Mouse (Mus musculus): ENCODE data around the gene Ppt2. TPM values are rescaled to one million over a fixed set of nuclear protein-coding genes. Genes with fewer than 3 reads are reported as not detected.

Ppt2 gene
- 25.5 and 27.9 TPM in 2 replicates for polyA plus RNA-seq (2012; rRNA removed)

GRCm38 (mm10) chr17:34627943-34628643, at the start of gene Ppt2:
TSS of gene Ppt2 (minus strand) at chr17:34628510.

GRCm38 (mm10) chr17:34670235-34670634, 41.9 kb upstream of the Ppt2 start, which contains the start of gene Tnxb:
TSS of gene Tnxb (plus strand) at chr17:34670535.

GRCm38 (mm10) chr17:34646906-34647787, 18.8 kb upstream of the Ppt2 start, which contains the start of gene Atf6b:
TSS of gene Atf6b (plus strand) at chr17:34647146.

GRCm38 (mm10) chr17:34644608-34645007, 16.3 kb upstream of the Ppt2 start, which contains the start of gene Fkbpl:
TSS of gene Fkbpl (plus strand) at chr17:34644764.

GRCm38 (mm10) chr17:34629221-34629751, 976 bp upstream of the Ppt2 start, which contains the start of gene Prrt1:
TSS of gene Prrt1 (plus strand) at chr17:34629533.

GRCm38 (mm10) chr17:34615871-34616270, 12.4 kb downstream of the Ppt2 start, which contains the start of gene Egfl8:
TSS of gene Egfl8 (minus strand) at chr17:34615971.

GRCm38 (mm10) chr17:34604061-34604508, 24.2 kb downstream of the Ppt2 start, which contains the start of gene Agpat1:
TSS of gene Agpat1 (plus strand) at chr17:34604262.

GRCm38 (mm10) chr17:34603375-34604060, 24.8 kb downstream of the Ppt2 start, which contains the start of gene Rnf5:
TSS of gene Rnf5 (minus strand) at chr17:34603690.

GRCm38 (mm10) chr17:34597566-34598095, 30.7 kb downstream of the Ppt2 start, which contains the start of gene Ager:
TSS of gene Ager (plus strand) at chr17:34597862.

GRCm38 (mm10) chr17:34591029-34591993, 37.0 kb downstream of the Ppt2 start, which contains the start of gene Pbx2:
TSS of gene Pbx2 (plus strand) at chr17:34591266.

GRCm38 (mm10) chr17:34589681-34590101, 38.6 kb downstream of the Ppt2 start, which contains the start of gene Gpsm3:
TSS of gene Gpsm3 (plus strand) at chr17:34589806.

Other genes starting within 250 kb of the Ppt2 start
- gene BC051142, start 229.7 kb downstream of the Ppt2 start, polyA plus RNA-seq (2012; rRNA removed), result 10.5 and 11.5 TPM in 2 replicates
- gene Btnl4, start 151.2 kb downstream of the Ppt2 start, polyA plus RNA-seq (2012; rRNA removed), result not detected in 2 replicates
- gene Btnl6, start 111.2 kb downstream of the Ppt2 start, polyA plus RNA-seq (2012; rRNA removed), result not detected in 2 replicates
- gene Notch4, start 64.2 kb downstream of the Ppt2 start, polyA plus RNA-seq (2012; rRNA removed), result 11.9 and 13.3 TPM in 2 replicates
- gene Gpsm3, start 38.7 kb downstream of the Ppt2 start, polyA plus RNA-seq (2012; rRNA removed), result 3.4 and 4.3 TPM in 2 replicates
- 104 and 106 TPM in 2 replicates for gene Pbx2, start 37.2 kb downstream of the Ppt2 start, polyA plus RNA-seq (2012; rRNA removed)
- 8.7 and 9.9 TPM in 2 replicates for gene Ager, start 30.6 kb downstream of the Ppt2 start, polyA plus RNA-seq (2012; rRNA removed)
- gene Rnf5, start 24.8 kb downstream of the Ppt2 start, polyA plus RNA-seq (2012; rRNA removed), result 226 and 258 TPM in 2 replicates
- gene Agpat1, start 24.2 kb downstream of the Ppt2 start, polyA plus RNA-seq (2012; rRNA removed), result 172 and 183 TPM in 2 replicates
- gene Egfl8, start 12.5 kb downstream of the Ppt2 start, polyA plus RNA-seq (2012; rRNA removed), result 9.5 and 13.6 TPM in 2 replicates
- gene Prrt1, start 1.0 kb upstream of the Ppt2 start, polyA plus RNA-seq (2012; rRNA removed), result 44.9 and 49.4 TPM in 2 replicates
- gene Fkbpl, start 16.3 kb upstream of the Ppt2 start, polyA plus RNA-seq (2012; rRNA removed), result 5.3 and 5.5 TPM in 2 replicates
- 107 and 109 TPM in 2 replicates for gene Atf6b, start 18.6 kb upstream of the Ppt2 start, polyA plus RNA-seq (2012; rRNA removed)
- gene Tnxb, start 42.0 kb upstream of the Ppt2 start, polyA plus RNA-seq (2012; rRNA removed), result 0.34 and 0.75 TPM in 2 replicates
- 0.23 and 0.74 TPM in 2 replicates for gene C4b, start 115.4 kb upstream of the Ppt2 start, polyA plus RNA-seq (2012; rRNA removed)
- 0.04 TPM in 1 of 2 replicates, not detected in the other for gene Cyp21a1, start 176.1 kb upstream of the Ppt2 start, polyA plus RNA-seq (2012; rRNA removed)
- gene Stk19, start 208.4 kb upstream of the Ppt2 start, polyA plus RNA-seq (2012; rRNA removed), result 68.6 and 70.2 TPM in 2 replicates
- gene Dxo, start 208.5 kb upstream of the Ppt2 start, polyA plus RNA-seq (2012; rRNA removed), result 84.5 and 86.1 TPM in 2 replicates
- gene Skiv2l, start 221.7 kb upstream of the Ppt2 start, polyA plus RNA-seq (2012; rRNA removed), result 102 and 104 TPM in 2 replicates
- 74.4 and 75.2 TPM in 2 replicates for gene Nelfe, start 221.9 kb upstream of the Ppt2 start, polyA plus RNA-seq (2012; rRNA removed)
- gene Cfb, start 234.0 kb upstream of the Ppt2 start, polyA plus RNA-seq (2012; rRNA removed), result 1.2 and 2.4 TPM in 2 replicates